Mouse (Mus musculus): ENCODE results near the gene Cdh12. TPM values are rescaled to one million over a fixed set of nuclear protein-coding genes. Genes with fewer than 3 reads are reported as not detected.
"Not testable (repeated sequence)": the region's sequence is repeated elsewhere in the genome, so short reads cannot be mapped to it uniquely, and the experiment has no call there.

The Cdh12 gene
- polyA plus RNA-seq, 1 experiment from 2014 or later: 0.36 TPM

DNA sequence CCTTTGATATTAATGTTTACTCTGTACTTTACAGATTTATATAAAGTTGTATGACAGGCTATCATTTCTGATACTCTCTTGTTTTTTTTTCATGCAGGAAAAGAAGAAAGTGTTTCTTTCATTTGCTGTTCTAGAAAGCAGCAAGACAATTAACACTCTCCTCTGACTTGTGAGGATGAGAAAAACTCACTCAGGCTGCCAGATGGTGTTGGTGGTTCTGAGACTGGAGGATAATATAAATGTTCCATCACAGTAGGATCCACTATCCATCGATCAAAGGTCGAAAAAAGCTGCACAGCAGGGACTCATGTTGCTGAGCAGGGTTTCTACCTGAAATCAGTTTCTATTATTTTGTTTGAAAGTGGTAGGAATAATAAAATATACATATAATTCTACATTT, 185.5 kb downstream of the Cdh12 start:
- Histone ChIP-seq H3K4me2 (replicated peaks) (no peak overlapping the region), H3K9ac (no peak overlapping the region), H3K4me3 (no peak overlapping the region), H3K27ac (no peak overlapping the region), H3K27me3 (no peaks in the 10 kb centered on the region), H3K9me3 (no peaks in the 10 kb centered on the region), H3K4me1 (no peaks in the 10 kb centered on the region), H3K36me3 (no peaks in the 10 kb centered on the region)
- 77% methylated on average over 2 of the region's 2 CpGs for WGBS
- no peak for ATAC-seq (ENCODE audit: low FRiP score, low read depth)

- H3K4me2 ChIP-seq (replicated peaks): no peak overlapping the region
- no peaks in the 10 kb centered on the region for H3K4me1 ChIP-seq
- H3K27me3 ChIP-seq: no peaks in the 10 kb centered on the region
- H3K9me3 ChIP-seq: no peaks in the 10 kb centered on the region
- H3K4me3 ChIP-seq: no peak overlapping the region
- 58% methylated on average over 2 of the region's 2 CpGs for WGBS
- H3K36me3 ChIP-seq: no peaks in the 10 kb centered on the region
- H3K9ac ChIP-seq: no peak overlapping the region
- H3K27ac ChIP-seq: no peak overlapping the region
- no peak for ATAC-seq (ENCODE audit: low FRiP score, low read depth)
Measured at GRCm38 (mm10) chr15:20639155-20639554, 190.1 kb downstream of the Cdh12 start.

- no peak for ATAC-seq (ENCODE audit: low FRiP score, low read depth)
Measured at GRCm38 (mm10) chr15:20642905-20643414, 193.9 kb downstream of the Cdh12 start.

GRCm38 (mm10) chr15:20660221-20660620, 211.2 kb downstream of the Cdh12 start:
- Histone ChIP-seq H3K4me2 (replicated peaks) (no peak overlapping the region), H3K9me3 (no peaks in the 10 kb centered on the region; the same call in 1 of the 2 replicates), H3K9ac (no peak overlapping the region), H3K4me1 (no peaks in the 10 kb centered on the region), H3K27me3 (no peaks in the 10 kb centered on the region), H3K36me3 (no peaks in the 10 kb centered on the region), H3K27ac (no peak overlapping the region), H3K4me3 (no peak overlapping the region)
- no peak for ATAC-seq (ENCODE audit: low FRiP score, low read depth)
- 73% methylated on average over 2 of the region's 2 CpGs for WGBS

More at GRCm38 (mm10) chr15:20642905-20643414, 193.9 kb downstream of the Cdh12 start:
- Histone ChIP-seq H3K4me2 (replicated peaks) (no peak overlapping the region), H3K27ac (no peak overlapping the region), H3K4me3 (no peak overlapping the region), H3K27me3 (no peaks in the 10 kb centered on the region), H3K9ac (no peak overlapping the region), H3K36me3 (no peaks in the 10 kb centered on the region), H3K4me1 (no peaks in the 10 kb centered on the region), H3K9me3 (no peaks in the 10 kb centered on the region)
- 87% methylated on average over 3 of the region's 3 CpGs for WGBS

- H3K9ac ChIP-seq: no peak within 1 kb of the TSS
- no peak within 1 kb of the TSS for H3K27ac ChIP-seq
- no peaks in the 10 kb centered on the region for H3K36me3 ChIP-seq
- H3K27me3 ChIP-seq: no peaks in the 10 kb centered on the region
- no peak within 1 kb of the TSS for H3K4me3 ChIP-seq
- no peak for ATAC-seq (ENCODE audit: low FRiP score, low read depth)
- 90% methylated on average over 10 of the region's 10 CpGs for WGBS
- H3K4me1 ChIP-seq: no peaks in the 10 kb centered on the region
- no peak within 1 kb of the TSS for H3K4me2 ChIP-seq (replicated peaks)
- no peaks in the 10 kb centered on the region for H3K9me3 ChIP-seq
Measured at GRCm38 (mm10) chr15:20666650-20667049, 217.6 kb downstream of the Cdh12 start, which contains the start of gene Acot10. Gene Acot10 (minus strand): TSS chr15:20666750.

GRCm38 (mm10) chr15:20667350-20667749, 218.3 kb downstream of the Cdh12 start:
- no peak overlapping the region for H3K4me2 ChIP-seq (replicated peaks)
- no peak for ATAC-seq (ENCODE audit: low FRiP score, low read depth)
- no peaks in the 10 kb centered on the region for H3K9me3 ChIP-seq
- no peaks in the 10 kb centered on the region for H3K4me1 ChIP-seq
- no peak overlapping the region for H3K9ac ChIP-seq
- H3K4me3 ChIP-seq: no peak overlapping the region
- H3K27ac ChIP-seq: no peak overlapping the region
- H3K36me3 ChIP-seq: no peaks in the 10 kb centered on the region
- H3K27me3 ChIP-seq: no peaks in the 10 kb centered on the region

DNA sequence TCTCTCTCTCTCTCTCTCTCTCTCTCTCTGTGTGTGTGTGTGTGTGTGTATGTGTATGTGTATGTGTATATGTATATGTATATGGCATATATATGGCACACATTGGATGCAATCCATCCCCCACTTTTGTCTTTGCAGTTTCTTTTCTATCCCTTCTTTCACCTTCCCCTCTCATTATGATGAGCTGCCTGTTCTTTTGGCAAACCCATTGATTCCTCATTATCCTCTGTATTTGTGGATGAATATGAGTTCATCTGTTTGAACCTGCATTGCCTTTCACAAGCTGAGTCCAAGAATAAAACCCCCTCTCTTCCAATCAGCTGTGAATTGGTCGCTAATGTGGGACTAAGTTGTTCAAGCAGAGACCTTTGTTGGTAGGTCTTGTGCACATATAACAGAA, 218.9 kb downstream of the Cdh12 start:
- 83% methylated on average over 1 of the region's 1 CpGs for WGBS
- ATAC-seq (ENCODE audit: low FRiP score, low read depth): no peak

GRCm38 (mm10) chr15:20669507-20669906, 220.4 kb downstream of the Cdh12 start:
- H3K4me3 ChIP-seq; ATAC-seq (ENCODE audit: low FRiP score, low read depth); H3K27me3 ChIP-seq; H3K27ac ChIP-seq; H3K4me2 ChIP-seq (replicated peaks); H3K36me3 ChIP-seq; H3K4me1 ChIP-seq; H3K9ac ChIP-seq; H3K9me3 ChIP-seq: not testable (repeated sequence)
- 49% methylated on average over 2 of the region's 2 CpGs for WGBS

More for the DNA sequence above, 218.9 kb downstream of the Cdh12 start:
- Histone ChIP-seq H3K36me3 (no peaks in the 10 kb centered on the region), H3K4me2 (replicated peaks) (no peak overlapping the region), H3K27ac (no peak overlapping the region), H3K4me3 (no peak overlapping the region), H3K27me3 (no peaks in the 10 kb centered on the region), H3K4me1 (no peaks in the 10 kb centered on the region), H3K9me3 (no peaks in the 10 kb centered on the region), H3K9ac (no peak overlapping the region)

DNA sequence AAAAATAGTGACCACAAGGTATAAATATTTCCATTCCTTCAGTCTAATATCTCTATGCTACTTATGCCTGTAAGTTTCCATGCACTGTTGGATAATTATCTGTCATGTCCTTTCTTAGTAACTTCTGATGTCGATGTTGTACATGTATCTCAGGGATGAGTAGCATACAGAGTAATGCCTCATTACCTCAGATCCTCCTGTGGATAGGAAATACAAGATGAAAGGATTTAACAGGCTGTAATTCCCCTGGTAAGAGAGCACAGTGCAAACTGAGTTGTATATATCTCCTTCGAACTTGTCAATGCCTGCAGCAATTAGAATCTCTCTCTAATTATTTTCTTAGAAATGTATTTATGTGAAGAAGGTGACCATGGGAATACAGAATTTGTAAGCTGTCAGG, 233.7 kb downstream of the Cdh12 start:
- H3K4me3 ChIP-seq: no peak overlapping the region
- H3K9ac ChIP-seq: no peak overlapping the region
- no peak for ATAC-seq (ENCODE audit: low FRiP score, low read depth)
- H3K9me3 ChIP-seq: no peaks in the 10 kb centered on the region
- WGBS: 68% methylated on average over 2 of the region's 2 CpGs
- H3K4me1 ChIP-seq: no peaks in the 10 kb centered on the region
- no peak overlapping the region for H3K4me2 ChIP-seq (replicated peaks)
- no peak overlapping the region for H3K27ac ChIP-seq
- no peaks in the 10 kb centered on the region for H3K36me3 ChIP-seq
- H3K27me3 ChIP-seq: no peaks in the 10 kb centered on the region

DNA sequence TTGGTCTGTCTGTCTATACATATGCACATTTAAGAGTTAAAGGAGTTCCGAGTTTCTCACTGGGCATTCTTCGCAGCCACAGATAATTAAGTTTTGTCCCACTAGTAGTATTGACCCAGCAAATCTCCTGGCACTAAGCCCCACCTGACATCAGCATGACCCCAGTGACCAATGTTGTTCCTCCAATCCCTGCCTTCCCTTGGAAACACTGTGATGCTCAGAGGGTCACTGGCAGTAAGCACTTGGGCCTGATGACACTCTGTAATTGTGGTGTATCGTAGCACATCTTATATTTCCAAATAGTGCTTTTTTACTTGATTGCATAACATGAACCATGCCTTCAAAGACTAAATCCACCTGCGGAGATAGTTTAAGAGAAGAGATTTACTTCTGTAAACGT, 235.1 kb downstream of the Cdh12 start:
- Histone ChIP-seq H3K27me3 (no peaks in the 10 kb centered on the region), H3K4me1 (no peaks in the 10 kb centered on the region), H3K27ac (no peak overlapping the region), H3K4me2 (replicated peaks) (no peak overlapping the region), H3K4me3 (no peak overlapping the region), H3K9me3 (no peaks in the 10 kb centered on the region), H3K36me3 (no peaks in the 10 kb centered on the region), H3K9ac (no peak overlapping the region)
- 79% methylated on average over 5 of the region's 5 CpGs for WGBS
- ATAC-seq (ENCODE audit: low FRiP score, low read depth): no peak

- no peak overlapping the region for H3K4me2 ChIP-seq (replicated peaks)
- no peak overlapping the region for H3K4me3 ChIP-seq
- H3K36me3 ChIP-seq: no peaks in the 10 kb centered on the region
- WGBS: 82% methylated on average over 5 of the region's 5 CpGs
- no peak overlapping the region for H3K9ac ChIP-seq
- no peaks in the 10 kb centered on the region for H3K27me3 ChIP-seq
- H3K9me3 ChIP-seq: no peaks in the 10 kb centered on the region
- ATAC-seq (ENCODE audit: low FRiP score, low read depth): no peak
- no peaks in the 10 kb centered on the region for H3K4me1 ChIP-seq
- no peak overlapping the region for H3K27ac ChIP-seq
Measured at GRCm38 (mm10) chr15:20696229-20696628, 247.2 kb downstream of the Cdh12 start.

- no peaks in the 10 kb centered on the region for H3K9me3 ChIP-seq
- H3K27me3 ChIP-seq: no peaks in the 10 kb centered on the region
- H3K36me3 ChIP-seq: no peaks in the 10 kb centered on the region
- H3K27ac ChIP-seq: no peak overlapping the region
- H3K4me3 ChIP-seq: no peak overlapping the region
- no peak overlapping the region for H3K4me2 ChIP-seq (replicated peaks)
- no peak overlapping the region for H3K9ac ChIP-seq
- no peak for ATAC-seq (ENCODE audit: low FRiP score, low read depth)
- no peaks in the 10 kb centered on the region for H3K4me1 ChIP-seq
- 83% methylated on average over 4 of the region's 4 CpGs for WGBS
Measured at GRCm38 (mm10) chr15:20711859-20712258, 262.8 kb downstream of the Cdh12 start.

DNA sequence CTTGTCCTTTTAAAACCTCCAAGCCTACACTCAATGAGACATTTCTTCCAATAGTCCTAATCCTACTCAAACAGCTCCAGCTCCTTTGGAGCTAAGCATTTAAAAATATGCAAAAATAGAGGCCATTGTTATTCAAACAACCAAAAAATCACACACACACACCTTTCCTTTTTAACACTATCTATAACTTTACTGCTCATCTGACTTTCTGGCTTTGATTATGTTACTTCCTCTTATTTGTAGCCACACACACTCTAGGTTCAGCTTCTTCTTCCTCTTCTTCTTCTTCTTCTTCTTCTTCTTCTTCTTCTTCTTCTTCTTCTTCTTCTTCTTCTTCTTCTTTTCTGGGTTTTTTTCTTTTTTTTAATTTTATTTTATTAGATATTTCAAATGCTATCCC, 323.2 kb downstream of the Cdh12 start:
- H3K9me3 ChIP-seq: no peaks in the 10 kb centered on the region
- no peak overlapping the region for H3K9ac ChIP-seq
- ATAC-seq (ENCODE audit: low FRiP score, low read depth): no peak
- H3K27ac ChIP-seq: no peak overlapping the region
- H3K36me3 ChIP-seq: no peaks in the 10 kb centered on the region
- no peak overlapping the region for H3K4me2 ChIP-seq (replicated peaks)
- H3K27me3 ChIP-seq: no peaks in the 10 kb centered on the region
- H3K4me3 ChIP-seq: no peak overlapping the region
- no peaks in the 10 kb centered on the region for H3K4me1 ChIP-seq

Measured in limb, embryonic 13.5 days (tissue).